In genomic region chr4:155746036-155746548, GRCm38 (mm10) we compare ENCODE assay signal across 18 mouse cellular contexts. TPM values are rescaled to one million over a fixed set of nuclear protein-coding genes. Genes with fewer than 3 reads are reported as not detected.
DNase-seq lines count a peak whose midpoint lies in the region; ATAC-seq lines count a peak whose summit lies in the region.
"Had no signal": no experiment of that assay in that cellular context is flagged by ENCODE, and none has a peak within 500 bp of the region (broad histone marks: within the 10 kb centered on the region; RNA-seq: fewer than 3 reads in every experiment).

No protein-coding gene starts in this region.

- H3K4me2 ChIP-seq in heart, embryonic 12.5 days: no peak overlapping the region
- H3K4me2 ChIP-seq: embryonic facial prominence, embryonic 13.5 days; forebrain, embryonic 13.5 days; heart, embryonic 13.5 days; hindbrain, embryonic 15.5 days had no signal

- no peak overlapping the region for H3K27ac ChIP-seq in heart, embryonic 12.5 days (ENCODE audit: poor library complexity, severe bottlenecking)
- H3K27ac ChIP-seq: embryonic facial prominence, embryonic 13.5 days; forebrain, embryonic 13.5 days; heart, embryonic 13.5 days; hindbrain, embryonic 15.5 days had no signal

- peaks cover 97% of the 10 kb centered on the region for H3K36me3 ChIP-seq in heart, embryonic 12.5 days

- H3K4me1 ChIP-seq in heart, embryonic 12.5 days (replicated peaks): no peaks in the 10 kb centered on the region
- H3K4me1 ChIP-seq: embryonic facial prominence, embryonic 13.5 days; forebrain, embryonic 13.5 days; heart, embryonic 13.5 days; hindbrain, embryonic 15.5 days had no signal

- no peak for ATAC-seq in heart, embryonic 12.5 days (ENCODE audit: insufficient number of reproducible peaks, low FRiP score)
- ATAC-seq: forebrain, embryonic 13.5 days; forebrain, postnatal 0 days; intestine, postnatal 0 days had no signal

- no peak overlapping the region for H3K9ac ChIP-seq in heart, embryonic 12.5 days
- H3K9ac ChIP-seq: embryonic facial prominence, embryonic 13.5 days; forebrain, embryonic 13.5 days; forebrain, postnatal 0 days; heart, embryonic 13.5 days; hindbrain, embryonic 15.5 days had no signal

- no peaks in the 10 kb centered on the region for H3K9me3 ChIP-seq in heart, embryonic 12.5 days (replicated peaks)
- H3K9me3 ChIP-seq: embryonic facial prominence, embryonic 13.5 days; forebrain, embryonic 13.5 days; heart, embryonic 13.5 days; hindbrain, embryonic 15.5 days had no signal

- peak; percentile 96 for DNase-seq in brain, adult 2 months (ENCODE audit: low read depth, low spot score)
- peak; percentile 73 for DNase-seq in cerebellum, adult 11 months
- peak; percentile 72 for DNase-seq in cerebellum, adult 8-10 months
- DNase-seq in cerebellum, postnatal 14 days: peak; percentile 78 to 84
- DNase-seq in layer of hippocampus, adult 18-20 months (ENCODE audit: low spot score in 2 of 2): no peak
- DNase-seq in adrenal gland, postnatal 25 days: no peak
- no peak for DNase-seq in embryo, embryonic 10 days (ENCODE audit: low spot score)
- DNase-seq: adrenal gland, adult 2 months; adrenal gland, postnatal 36 days; forebrain, postnatal 0 days; heart, postnatal 36 days; kidney, adult 8-10 months had no signal

- no peaks in the 10 kb centered on the region for H3K27me3 ChIP-seq in heart, embryonic 12.5 days (replicated peaks)
- H3K27me3 ChIP-seq: embryonic facial prominence, embryonic 13.5 days; forebrain, embryonic 13.5 days; heart, embryonic 13.5 days; hindbrain, embryonic 15.5 days had no signal

- 87% methylated on average over 8 of the region's 8 CpGs for WGBS in heart, embryonic 12.5 days

- no peak overlapping the region for H3K4me3 ChIP-seq in heart, embryonic 12.5 days
- H3K4me3 ChIP-seq: embryonic facial prominence, embryonic 13.5 days; forebrain, embryonic 13.5 days; heart, embryonic 13.5 days; hindbrain, embryonic 15.5 days had no signal

RNA-seq across cellular contexts. Expression of gene Tmem240, which starts 11.5 kb away (rescaled TPM):
- 0.63 and 0.67 TPM in 2 replicates for polyA plus RNA-seq in heart, embryonic 12.5 days (2016; fragmentation: Nextera tagmentation; extraction: Ambion mirVana)
- total RNA-seq in layer of hippocampus, adult 18-20 months (2021): 10 to 100 TPM; 35.8 to 39.5 TPM
- total RNA-seq in adrenal gland, postnatal 25 days (2021): 0.86 and 1.6 TPM in 2 replicates

RNA-seq across cellular contexts. Expression of gene Atad3a, which starts 14.8 kb away (rescaled TPM):
- polyA plus RNA-seq in heart, embryonic 12.5 days (2016; fragmentation: Nextera tagmentation; extraction: Ambion mirVana): 102 and 104 TPM in 2 replicates
- 10 to 100 TPM; 50.6 to 50.9 TPM for total RNA-seq in layer of hippocampus, adult 18-20 months (2021)
- 91.0 and 98.7 TPM in 2 replicates for total RNA-seq in adrenal gland, postnatal 25 days (2021)

RNA-seq across cellular contexts. Expression of gene Vwa1, which starts 28.4 kb away (rescaled TPM):
- 1.7 TPM in 2 replicates for polyA plus RNA-seq in heart, embryonic 12.5 days (2016; fragmentation: Nextera tagmentation; extraction: Ambion mirVana)
- 10 to 100 TPM; 10.4 to 11.9 TPM for total RNA-seq in layer of hippocampus, adult 18-20 months (2021)
- 2.6 and 3.7 TPM in 2 replicates for total RNA-seq in adrenal gland, postnatal 25 days (2021)

RNA-seq across cellular contexts. Expression of gene Tmem88b, which starts 39.6 kb away (rescaled TPM):
- 7.0 and 7.2 TPM in 2 replicates for polyA plus RNA-seq in heart, embryonic 12.5 days (2016; fragmentation: Nextera tagmentation; extraction: Ambion mirVana)
- total RNA-seq in layer of hippocampus, adult 18-20 months (2021): 10 to 100 TPM; 25.6 to 30.8 TPM
- 0.79 and 1.2 TPM in 2 replicates for total RNA-seq in adrenal gland, postnatal 25 days (2021)

RNA-seq across cellular contexts. Expression of gene Ssu72, which starts 41.5 kb away (rescaled TPM):
- 111 and 116 TPM in 2 replicates for polyA plus RNA-seq in heart, embryonic 12.5 days (2016; fragmentation: Nextera tagmentation; extraction: Ambion mirVana)
- 10 to 100 TPM; 81.4 to 89.1 TPM for total RNA-seq in layer of hippocampus, adult 18-20 months (2021)
- 100 and 123 TPM in 2 replicates for total RNA-seq in adrenal gland, postnatal 25 days (2021)

Comparison
In these comparisons a context has a peak if more than half of its experiments do, and no peak if none do; other contexts are left out.
1. DNase-seq: peak in brain, adult 2 months (single experiment), cerebellum, adult 11 months (single experiment), cerebellum, adult 8-10 months (single experiment) and cerebellum, postnatal 14 days (2 of 2); none in layer of hippocampus, adult 18-20 months (0 of 2), adrenal gland, postnatal 25 days (single experiment) and embryo, embryonic 10 days (single experiment).
2. RNA of gene Tmem240, which starts 11.5 kb away (total RNA-seq): 35.8 to 39.5 TPM in layer of hippocampus, adult 18-20 months; 0.86 to 1.6 TPM in adrenal gland, postnatal 25 days; every median in the first group is over 10 times any median in the second.